Mouse (Mus musculus) adrenal gland, adult 8-10 months (tissue): Measurements from ENCODE around the gene Rac3. TPM values are rescaled to one million over a fixed set of nuclear protein-coding genes. Genes with fewer than 3 reads are reported as not detected.

ENCODE experiments used
- DNase-seq: peaks from one replicate; pipeline ENCODE4 v3.0.0; 2022
- total RNA-seq, 4 experiments: library from RNA; stranded (reverse); gene quantifications; 2 replicates each; pipeline ENCODE4 v1.2.4; 2022

Rac3 gene
- total RNA-seq, 4 experiments from 2014 or later: 11.1 to 23.9 (median 15.9) TPM

GRCm38 (mm10) chr11:120706120-120706519 is 15.2 kb upstream of the Rac3 start:
- no peak for DNase-seq

- DNase-seq: no peak
These were observed 14.0 kb upstream of the Rac3 start for GRCm38 (mm10) chr11:120707225-120707624.

GRCm38 (mm10) chr11:120707969-120708368 is 13.3 kb upstream of the Rac3 start:
- no peak for DNase-seq

- DNase-seq: no peak
These were observed 11.7 kb upstream of the Rac3 start for GRCm38 (mm10) chr11:120709551-120709950.

- no peak for DNase-seq
These were observed 10.6 kb upstream of the Rac3 start for GRCm38 (mm10) chr11:120710672-120711071.

GRCm38 (mm10) chr11:120711980-120712604 is 9.2 kb upstream of the Rac3 start:
- DNase-seq: no peak

GRCm38 (mm10) chr11:120712771-120713568 is 8.3 kb upstream of the Rac3 start:
- no peak for DNase-seq

- peak; percentile 98 for DNase-seq
These were observed 7.4 kb upstream of the Rac3 start, which contains the start of the genes Cenpx and Lrrc45 for GRCm38 (mm10) chr11:120713580-120714518. Gene Cenpx (minus strand): TSS chr11:120713738. Gene Lrrc45 (plus strand): TSS chr11:120713925.

- no peak for DNase-seq
These were observed 6.7 kb upstream of the Rac3 start for GRCm38 (mm10) chr11:120714546-120714945.

- DNase-seq: no peak
These were observed 6.1 kb upstream of the Rac3 start for GRCm38 (mm10) chr11:120715131-120715530.

- DNase-seq: no peak
These were observed 2.0 kb upstream of the Rac3 start for GRCm38 (mm10) chr11:120719242-120719641.

GRCm38 (mm10) chr11:120719841-120720376 is 1.4 kb upstream of the Rac3 start:
- DNase-seq: no peak

GRCm38 (mm10) chr11:120720450-120720849 is 820 bp upstream of the Rac3 start:
- DNase-seq: peak; percentile 88

- DNase-seq: no peak
These were observed 879 bp downstream of the Rac3 start for GRCm38 (mm10) chr11:120722067-120722630.

GRCm38 (mm10) chr11:120722761-120723382 is 1.6 kb downstream of the Rac3 start:
- DNase-seq: no peak

GRCm38 (mm10) chr11:120723509-120723908 is 2.2 kb downstream of the Rac3 start:
- DNase-seq: no peak

- no peak for DNase-seq
These were observed 5.2 kb downstream of the Rac3 start for GRCm38 (mm10) chr11:120726243-120727168.

GRCm38 (mm10) chr11:120727169-120727527 is 5.9 kb downstream of the Rac3 start, which contains the start of gene Dcxr:
Gene Dcxr (minus strand): TSS chr11:120727281.
- peak; percentile 95 for DNase-seq

- DNase-seq: no peak
These were observed 6.3 kb downstream of the Rac3 start for GRCm38 (mm10) chr11:120727564-120727963.

- DNase-seq: no peak
These were observed 7.4 kb downstream of the Rac3 start for GRCm38 (mm10) chr11:120728530-120729240.
